Mouse (Mus musculus) olfactory bulb, adult 2 months (tissue): ENCODE data around the gene Dnah2. TPM values are rescaled to one million over a fixed set of nuclear protein-coding genes. Genes with fewer than 3 reads are reported as not detected.

Source experiments
- H3K27ac ChIP-seq: fragments of 200-500 bp; 2 replicates; pipeline ENCODE4 v1.5.1; 2012; ENCODE audit warnings: low read depth, low read length; ENCODE audit not compliant: insufficient read depth
- H3K4me1 ChIP-seq: fragments of 200-500 bp; 2 replicates; pipeline ENCODE4 v1.6.1; 2012; ENCODE audit warnings: low read length; ENCODE audit not compliant: control insufficient read depth, insufficient read depth
- H3K4me3 ChIP-seq: fragments of 200-500 bp; 2 replicates; pipeline ENCODE4 v1.5.1; 2012; ENCODE audit warnings: mild to moderate bottlenecking, low read depth, low read length, moderate library complexity; ENCODE audit not compliant: insufficient read depth
- CTCF ChIP-seq: fragments of 200-500 bp; IDR thresholded peaks from 2 replicates; pipeline ENCODE4 v1.5.1; 2012; ENCODE audit warnings: low read depth, mild to moderate bottlenecking, low read length, moderate library complexity; ENCODE audit not compliant: insufficient read depth
- POLR2A ChIP-seq: fragments of 200-500 bp; IDR thresholded peaks from 2 replicates; pipeline ENCODE4 v1.6.1; 2012; ENCODE audit warnings: mild to moderate bottlenecking, low read depth, low read length, moderate library complexity; ENCODE audit not compliant: insufficient read depth
- WGBS: fragments of 180-500 bp; shearing (Covaris S2); methylation state at CpG from one replicate; pipeline ENCODE4 v1.1.7; 2018; 5-methylcytosine and 5-hydroxymethylcytosine counted together
- polyA plus RNA-seq: library from polyadenylated mRNA; stranded (reverse); fragments of >200 nt; gene quantifications from 2 replicates; pipeline ENCODE4 v1.2.4, GENCODE M21; 2012; ENCODE audit warnings: low replicate concordance; ENCODE audit not compliant: missing spikeins, insufficient read depth, insufficient read length

Dnah2 gene
- polyA plus RNA-seq, 1 experiment: not detected

GRCm38 (mm10) chr11:69558756-69559155, 9.8 kb upstream of the Dnah2 start:
- WGBS: 41% methylated on average over 6 of the region's 6 CpGs
- TF ChIP-seq POLR2A (no peak), CTCF (no peak)
- H3K4me1 ChIP-seq: peaks cover 57% of the 10 kb centered on the region
- H3K4me3 ChIP-seq: peak overlapping the region; percentile 56
- no peak overlapping the region for H3K27ac ChIP-seq

- 35% methylated on average over 14 of the region's 14 CpGs for WGBS
- Histone ChIP-seq H3K4me1 (peaks cover 67% of the 10 kb centered on the region), H3K27ac (no peak overlapping the region), H3K4me3 (peak overlapping the region; percentile 16)
- no peak for TF ChIP-seq CTCF
- TF ChIP-seq POLR2A: no peak
Observed at GRCm38 (mm10) chr11:69557381-69557958, 8.6 kb upstream of the Dnah2 start.

- Histone ChIP-seq H3K4me1 (peaks cover 52% of the 10 kb centered on the region), H3K4me3 (no peak overlapping the region), H3K27ac (no peak overlapping the region)
- 86% methylated on average over 5 of the region's 5 CpGs for WGBS
- TF ChIP-seq POLR2A (no peak), CTCF (no peak)
Observed at GRCm38 (mm10) chr11:69554539-69555140, 5.7 kb upstream of the Dnah2 start.

- Histone ChIP-seq H3K4me3 (no peak overlapping the region), H3K27ac (no peak overlapping the region), H3K4me1 (peaks cover 57% of the 10 kb centered on the region)
- WGBS: 15% methylated on average over 2 of the region's 2 CpGs
- TF ChIP-seq CTCF (no peak), POLR2A (no peak)
Observed at GRCm38 (mm10) chr11:69553341-69553721, 4.4 kb upstream of the Dnah2 start.

GRCm38 (mm10) chr11:69552622-69553340, 3.9 kb upstream of the Dnah2 start:
- Histone ChIP-seq H3K27ac (no peak overlapping the region), H3K4me1 (peaks cover 58% of the 10 kb centered on the region), H3K4me3 (no peak overlapping the region)
- WGBS: 14% methylated on average over 14 of the region's 14 CpGs
- TF ChIP-seq CTCF: no peak
- no peak for TF ChIP-seq POLR2A

GRCm38 (mm10) chr11:69551310-69551709, 2.4 kb upstream of the Dnah2 start:
- no peak for TF ChIP-seq POLR2A
- no peak for TF ChIP-seq CTCF
- no peak overlapping the region for H3K4me3 ChIP-seq
- 80% methylated on average over 4 of the region's 4 CpGs for WGBS
- H3K4me1 ChIP-seq: peaks cover 52% of the 10 kb centered on the region
- no peak overlapping the region for H3K27ac ChIP-seq

GRCm38 (mm10) chr11:69547071-69547470, 1.8 kb downstream of the Dnah2 start:
- under 1% methylated on average over 15 of the region's 15 CpGs for WGBS
- Histone ChIP-seq H3K4me1 (peaks cover 42% of the 10 kb centered on the region), H3K4me3 (peak overlapping the region; percentile 44), H3K27ac (peak overlapping the region; percentile 91)
- TF ChIP-seq CTCF (peak; percentile 36; the same call in 1 of the 2 replicates), POLR2A (no peak)

GRCm38 (mm10) chr11:69546423-69547053, 2.4 kb downstream of the Dnah2 start:
- TF ChIP-seq POLR2A (peak; percentile 26; the same call in 1 of the 2 replicates), CTCF (peak; percentile 83)
- under 1% methylated on average over 44 of the region's 44 CpGs for WGBS
- H3K27ac ChIP-seq: peak overlapping the region; percentile 18
- peaks cover 42% of the 10 kb centered on the region for H3K4me1 ChIP-seq
- H3K4me3 ChIP-seq: peak overlapping the region; percentile 44

GRCm38 (mm10) chr11:69545957-69546356, 3.0 kb downstream of the Dnah2 start:
- Histone ChIP-seq H3K4me1 (peaks cover 42% of the 10 kb centered on the region), H3K4me3 (peak overlapping the region; percentile 44), H3K27ac (peak overlapping the region; percentile 18)
- TF ChIP-seq CTCF: no peak
- 9% methylated on average over 7 of the region's 7 CpGs for WGBS
